Mouse (Mus musculus): Measurements from ENCODE around the gene Rgs7bp. TPM values are rescaled to one million over a fixed set of nuclear protein-coding genes. Genes with fewer than 3 reads are reported as not detected.
"Not testable (repeated sequence)": the region's sequence is repeated elsewhere in the genome, so short reads cannot be mapped to it uniquely, and the experiment has no call there.

Rgs7bp gene
- polyA plus RNA-seq, 1 experiment from 2014 or later, result 1.1 TPM

DNA sequence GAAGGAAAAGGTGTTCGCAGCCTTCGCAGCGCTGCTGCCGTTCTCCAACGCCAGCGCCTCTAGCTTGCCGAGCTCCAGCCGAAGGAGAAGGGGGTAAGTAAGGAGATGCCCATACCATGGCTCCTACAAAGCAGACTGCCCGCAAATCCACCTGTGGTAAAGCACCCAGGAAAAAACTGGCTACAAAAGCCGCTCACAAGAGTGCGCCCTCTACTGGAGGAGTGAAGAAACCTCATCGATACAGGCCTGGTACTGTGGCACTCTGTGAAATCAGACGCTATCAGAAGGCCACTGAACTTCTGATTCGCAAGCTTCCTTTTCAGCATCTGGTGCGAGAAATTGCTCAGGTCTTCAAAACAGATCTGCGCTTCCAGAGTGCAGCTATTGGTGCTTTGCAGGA is 136.1 kb downstream of the Rgs7bp start:
- no peak overlapping the region for H3K27ac ChIP-seq
- no peaks in the 10 kb centered on the region for H3K27me3 ChIP-seq
- no peaks in the 10 kb centered on the region for H3K36me3 ChIP-seq
- 76% methylated on average over 16 of the region's 16 CpGs for WGBS
- no peak for ATAC-seq (ENCODE audit: borderline replicate concordance, extremely low read depth, low FRiP score, low TSS enrichment)
- H3K4me1 ChIP-seq, result no peaks in the 10 kb centered on the region
- H3K9ac ChIP-seq, result no peak overlapping the region
- no peak overlapping the region for H3K4me3 ChIP-seq
- H3K9me3 ChIP-seq, result no peaks in the 10 kb centered on the region
- H3K4me2 ChIP-seq, result no peak overlapping the region

DNA sequence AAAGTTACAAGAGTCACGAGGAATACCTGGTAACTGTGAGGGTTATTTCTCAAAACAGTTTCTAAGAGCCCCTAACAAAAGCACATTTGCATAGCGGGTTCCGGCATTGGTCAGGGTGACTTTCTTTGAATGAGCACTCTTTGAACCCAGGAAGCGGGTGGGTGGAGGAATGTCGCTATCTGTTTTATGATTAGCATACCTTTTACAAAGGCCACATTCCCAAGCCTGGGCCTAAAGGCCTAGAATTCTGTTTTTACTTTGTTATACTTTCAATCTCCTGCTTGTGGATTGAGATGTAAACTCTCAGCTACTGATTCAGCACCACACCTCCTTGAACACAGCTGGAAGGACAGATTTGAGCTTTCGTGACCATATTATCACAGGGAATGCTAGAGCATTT is 138.0 kb downstream of the Rgs7bp start:
- H3K36me3 ChIP-seq; H3K4me3 ChIP-seq; ATAC-seq (ENCODE audit: borderline replicate concordance, extremely low read depth, low FRiP score, low TSS enrichment); H3K4me2 ChIP-seq; H3K9ac ChIP-seq; H3K4me1 ChIP-seq; H3K27me3 ChIP-seq; H3K27ac ChIP-seq; H3K9me3 ChIP-seq: not testable (repeated sequence)
- WGBS, result 78% methylated on average over 6 of the region's 6 CpGs

DNA sequence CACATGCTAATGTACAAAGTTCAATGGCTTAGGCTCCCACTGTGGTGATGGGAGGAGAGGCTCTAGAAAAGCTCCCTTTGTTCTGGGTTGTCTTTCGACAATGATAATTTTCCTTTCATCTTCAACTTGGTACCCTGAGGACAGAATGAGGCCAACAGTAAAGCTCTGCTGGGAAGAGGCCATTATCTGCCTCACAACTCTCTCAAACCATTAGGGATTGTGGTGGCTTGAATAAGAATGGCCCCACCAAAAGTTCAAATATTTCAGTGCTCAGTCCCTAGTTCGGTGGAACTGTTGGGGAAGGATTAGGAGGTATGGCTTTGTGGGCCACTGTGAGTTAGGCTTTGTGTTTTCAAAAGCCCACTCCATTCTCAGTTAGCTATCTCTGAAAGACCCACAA is 138.6 kb downstream of the Rgs7bp start:
- no peak overlapping the region for H3K4me3 ChIP-seq

DNA sequence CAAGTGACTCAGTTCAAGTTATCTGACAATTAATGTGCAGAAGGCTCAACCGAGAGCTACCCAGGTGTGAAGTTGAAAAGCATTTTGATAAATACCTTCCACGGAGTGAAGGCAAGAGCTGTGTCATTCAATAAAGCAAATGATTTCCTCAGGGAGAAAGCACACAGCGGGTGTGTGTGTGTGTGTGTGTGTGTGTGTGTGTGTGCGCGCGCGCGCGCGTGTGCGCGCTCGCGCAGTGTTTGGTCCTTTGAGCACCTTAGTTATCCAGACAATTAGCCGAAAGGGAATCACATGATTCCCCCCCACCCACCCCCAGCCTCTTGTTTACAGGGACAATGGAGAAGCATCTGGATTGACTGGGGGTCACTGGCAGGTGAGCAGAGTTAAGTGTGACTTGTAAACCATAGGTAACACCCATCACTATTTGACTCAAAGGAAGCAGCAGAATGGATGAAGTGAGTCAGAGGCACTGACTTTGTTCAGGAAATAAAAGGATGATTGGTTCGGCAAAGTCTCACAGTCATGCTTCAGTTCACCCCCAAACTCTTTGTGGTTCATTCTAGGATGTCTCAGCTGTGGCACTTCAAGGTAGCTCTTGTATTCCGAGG is 140.3 kb downstream of the Rgs7bp start:
- no peak for ATAC-seq (ENCODE audit: borderline replicate concordance, extremely low read depth, low FRiP score, low TSS enrichment)
- Histone ChIP-seq H3K9me3 (no peaks in the 10 kb centered on the region), H3K4me1 (no peaks in the 10 kb centered on the region), H3K4me2 (no peak overlapping the region), H3K27ac (no peak overlapping the region), H3K4me3 (no peak overlapping the region), H3K9ac (no peak overlapping the region), H3K27me3 (no peaks in the 10 kb centered on the region), H3K36me3 (no peaks in the 10 kb centered on the region)
- 87% methylated on average over 17 of the region's 17 CpGs for WGBS

More for the DNA sequence above, 138.6 kb downstream of the Rgs7bp start:
- Histone ChIP-seq H3K4me1 (no peaks in the 10 kb centered on the region), H3K36me3 (no peaks in the 10 kb centered on the region), H3K27ac (no peak overlapping the region), H3K4me2 (no peak overlapping the region), H3K27me3 (no peaks in the 10 kb centered on the region), H3K9ac (no peak overlapping the region), H3K9me3 (no peaks in the 10 kb centered on the region)
- no peak for ATAC-seq (ENCODE audit: borderline replicate concordance, extremely low read depth, low FRiP score, low TSS enrichment)
- WGBS, result 90% methylated on average over 2 of the region's 2 CpGs

DNA sequence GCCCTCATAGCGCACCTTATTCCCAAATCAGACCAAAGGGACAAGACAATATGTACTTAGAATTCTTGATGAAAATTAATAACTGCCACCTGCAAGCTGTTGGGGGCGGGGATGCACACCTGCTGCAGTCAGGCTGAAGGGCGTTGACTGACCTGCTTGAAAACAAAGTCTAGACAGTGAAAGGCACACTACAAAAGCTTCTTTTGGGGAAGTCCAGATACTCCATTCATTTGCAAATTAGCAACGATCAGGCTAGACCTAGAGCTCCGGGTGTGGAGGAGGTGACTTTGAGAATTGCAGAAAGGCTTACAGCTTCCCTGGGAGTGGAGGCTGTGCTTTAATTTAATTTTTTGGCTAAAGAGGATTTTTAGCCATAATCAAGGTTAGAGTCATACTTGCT is 143.1 kb downstream of the Rgs7bp start:
- not testable (repeated sequence) for H3K4me1 ChIP-seq; H3K27me3 ChIP-seq; H3K36me3 ChIP-seq; H3K4me2 ChIP-seq; ATAC-seq (ENCODE audit: borderline replicate concordance, extremely low read depth, low FRiP score, low TSS enrichment); H3K9me3 ChIP-seq; H3K27ac ChIP-seq; H3K4me3 ChIP-seq; H3K9ac ChIP-seq
- 81% methylated on average over 5 of the region's 5 CpGs for WGBS

DNA sequence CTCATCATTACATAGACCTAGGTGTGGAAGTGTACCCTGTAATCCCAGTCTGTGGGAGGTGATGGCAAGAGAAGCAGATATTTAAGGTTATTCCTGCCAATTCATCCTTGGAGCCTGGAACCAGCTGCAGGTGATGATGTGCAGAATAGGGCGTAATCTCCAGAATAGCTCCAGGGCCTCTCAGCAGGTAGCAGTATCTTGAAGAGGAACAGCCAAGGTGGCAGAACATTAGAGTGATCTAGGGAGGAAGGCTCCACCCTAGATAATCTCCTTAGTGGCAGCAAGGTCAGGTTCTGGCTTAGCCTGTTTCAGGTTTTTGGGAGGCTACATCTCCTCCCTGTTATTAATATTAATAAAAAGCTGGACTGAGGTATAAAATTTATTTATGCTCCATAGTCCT is 143.7 kb downstream of the Rgs7bp start:
- not testable (repeated sequence) for H3K9me3 ChIP-seq; H3K4me2 ChIP-seq; H3K36me3 ChIP-seq; H3K27me3 ChIP-seq; H3K9ac ChIP-seq; H3K4me3 ChIP-seq; H3K27ac ChIP-seq; ATAC-seq (ENCODE audit: borderline replicate concordance, extremely low read depth, low FRiP score, low TSS enrichment); H3K4me1 ChIP-seq
- WGBS, result 93% methylated on average over 1 of the region's 1 CpGs

DNA sequence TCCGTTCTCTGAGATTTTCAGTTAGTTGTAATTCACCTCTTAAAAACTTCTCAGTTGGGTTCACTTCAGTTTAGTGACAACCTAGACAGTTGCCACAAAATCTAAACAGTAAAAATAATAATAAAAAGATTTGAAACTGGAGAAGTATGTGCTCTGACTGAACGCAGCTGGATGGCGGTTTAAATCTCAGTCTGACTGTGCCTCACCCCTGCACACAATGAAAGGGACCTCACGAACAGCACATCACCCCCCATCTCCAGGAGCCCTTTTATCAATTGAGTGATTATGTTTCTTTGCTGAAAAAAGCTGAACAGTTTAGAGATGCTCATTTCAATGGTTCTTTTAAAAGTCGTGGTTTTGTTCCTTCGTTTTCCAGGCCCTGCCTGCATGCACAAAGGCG is 146.0 kb downstream of the Rgs7bp start:
- WGBS, result 43% methylated on average over 7 of the region's 7 CpGs
- no peak overlapping the region for H3K27ac ChIP-seq
- no peaks in the 10 kb centered on the region for H3K4me1 ChIP-seq
- no peak for ATAC-seq (ENCODE audit: borderline replicate concordance, extremely low read depth, low FRiP score, low TSS enrichment)
- no peaks in the 10 kb centered on the region for H3K9me3 ChIP-seq
- no peaks in the 10 kb centered on the region for H3K27me3 ChIP-seq
- H3K9ac ChIP-seq, result no peak overlapping the region
- H3K36me3 ChIP-seq, result no peaks in the 10 kb centered on the region
- no peak overlapping the region for H3K4me2 ChIP-seq
- H3K4me3 ChIP-seq, result no peak overlapping the region

Other genes starting within 250 kb of the Rgs7bp start
- 23.7 and 26.2 TPM in 2 replicates for gene Cwc27, start 237.8 kb downstream of the Rgs7bp start, polyA plus RNA-seq (2015; fragmentation: Nextera tagmentation; extraction: Ambion mirVana)
- 0.16 and 0.32 TPM in 2 replicates for gene Shisal2b, start 191.0 kb downstream of the Rgs7bp start, polyA plus RNA-seq (2015; fragmentation: Nextera tagmentation; extraction: Ambion mirVana)
- gene 4933425L06Rik, start 27.2 kb upstream of the Rgs7bp start, polyA plus RNA-seq (2015; fragmentation: Nextera tagmentation; extraction: Ambion mirVana), result not detected in 2 replicates
- gene Rnf180, start 239.9 kb upstream of the Rgs7bp start, polyA plus RNA-seq (2015; fragmentation: Nextera tagmentation; extraction: Ambion mirVana), result 3.9 and 4.0 TPM in 2 replicates

Measured in lung, embryonic 15.5 days (tissue).